Mouse (Mus musculus) left cerebral cortex, adult 8-10 months (tissue): ENCODE measurements around the gene Sfrp4. TPM values are rescaled to one million over a fixed set of nuclear protein-coding genes. Genes with fewer than 3 reads are reported as not detected.

Experiments
- DNase-seq, 2 experiments: peaks; one replicate each; pipeline ENCODE4 v3.0.0; 2022; ENCODE audit warnings: low spot score in 2 of 2
- total RNA-seq, 4 experiments: library from RNA; stranded (reverse); gene quantifications; 2 replicates each; pipeline ENCODE4 v1.2.4; 2022

Sfrp4 gene
- total RNA-seq, 4 experiments from 2014 or later = 1.4 to 2.0 (median 1.9) TPM

DNA sequence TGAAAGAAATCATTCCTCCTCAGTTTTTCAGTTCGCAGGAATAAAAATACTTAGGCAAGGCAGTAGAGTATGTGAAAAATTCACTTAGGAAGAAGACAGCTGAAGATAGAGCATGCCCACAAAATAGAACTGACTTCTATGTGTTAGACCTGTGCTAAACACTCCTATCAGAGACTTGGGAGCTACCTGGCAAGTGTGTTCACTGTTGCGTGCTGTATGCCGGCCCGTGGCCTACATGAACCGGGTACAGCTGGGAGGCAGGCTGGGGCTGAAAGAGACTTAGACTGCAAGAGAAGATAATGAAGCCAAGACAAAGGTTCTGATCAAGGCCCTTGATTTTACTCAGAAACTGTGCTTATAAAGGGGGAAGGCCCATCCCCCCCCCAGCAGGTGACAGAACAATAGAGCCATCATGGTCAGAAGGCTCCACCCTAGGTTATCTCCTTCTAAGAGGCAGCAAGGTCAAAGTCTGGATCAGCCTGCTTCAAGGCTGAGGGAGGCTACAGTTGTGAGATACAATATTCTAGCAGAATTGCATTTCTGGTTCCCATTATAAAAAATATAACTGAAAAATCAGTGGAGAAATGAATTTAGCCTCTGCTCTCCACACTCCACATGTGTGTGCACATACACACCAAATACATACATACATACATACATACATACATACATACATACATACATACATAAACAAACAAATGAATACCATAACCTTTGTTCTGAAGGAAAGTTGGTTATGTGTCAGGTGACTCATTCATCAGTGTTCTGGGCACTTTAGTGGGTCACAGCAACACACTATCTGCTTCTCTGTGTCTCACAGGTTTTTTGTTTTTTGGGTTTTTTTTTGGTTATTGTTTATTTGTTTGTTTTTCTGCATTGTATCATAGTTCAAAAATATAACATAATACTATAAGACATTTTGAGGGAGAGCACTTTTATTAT is 8.1 kb downstream of the Sfrp4 start:
- DNase-seq = no peak

DNA sequence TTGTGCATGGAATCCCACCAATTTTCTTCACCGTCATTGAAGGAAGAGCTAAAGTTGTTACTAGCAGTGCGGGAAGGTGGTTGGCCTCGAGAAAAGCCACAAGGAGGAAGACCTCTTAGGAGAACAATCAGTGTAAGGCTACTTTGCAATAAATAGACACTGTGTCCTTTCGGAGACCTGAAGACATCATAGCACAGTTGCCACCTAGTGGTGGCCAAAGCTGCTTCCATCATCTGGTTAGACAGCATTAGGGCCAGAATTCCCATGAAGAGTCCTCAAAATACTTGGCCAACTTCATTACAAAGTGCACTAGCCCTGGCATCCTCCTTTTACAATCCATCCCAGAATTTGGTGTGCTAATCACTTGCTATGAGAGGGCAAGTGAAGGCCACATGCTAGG is 13.2 kb downstream of the Sfrp4 start:
- DNase-seq = no peak

DNA sequence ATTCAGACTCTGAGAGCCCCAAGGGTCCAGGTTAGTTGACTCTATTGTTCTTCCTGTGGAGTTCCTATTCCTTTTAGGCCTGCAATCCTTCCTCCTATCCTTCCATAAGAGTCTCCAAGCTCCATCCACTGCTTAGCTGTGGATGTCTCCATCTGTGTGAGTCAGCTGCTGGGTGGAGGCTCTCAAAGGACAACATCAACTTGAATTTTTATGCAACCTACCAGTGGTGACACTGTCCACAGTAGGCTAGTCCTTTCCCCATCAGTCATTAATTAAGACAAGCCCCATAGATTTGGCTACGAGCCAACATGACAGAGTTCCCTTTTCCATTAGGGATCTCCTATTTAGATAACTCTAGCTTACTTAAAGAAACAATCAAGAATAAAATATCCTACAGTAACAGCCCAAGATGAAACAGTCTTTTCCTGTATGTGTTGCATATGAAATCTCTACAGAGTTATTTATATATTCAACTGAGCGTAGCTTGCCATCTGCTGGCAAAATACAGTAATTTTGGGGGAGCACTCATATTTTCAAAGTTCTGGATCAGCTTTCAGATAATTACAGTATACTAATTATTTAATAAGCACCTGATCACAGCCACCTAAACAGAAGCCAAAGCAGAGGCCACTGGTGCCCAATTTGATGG is 17.4 kb downstream of the Sfrp4 start:
- no peak for DNase-seq

DNA sequence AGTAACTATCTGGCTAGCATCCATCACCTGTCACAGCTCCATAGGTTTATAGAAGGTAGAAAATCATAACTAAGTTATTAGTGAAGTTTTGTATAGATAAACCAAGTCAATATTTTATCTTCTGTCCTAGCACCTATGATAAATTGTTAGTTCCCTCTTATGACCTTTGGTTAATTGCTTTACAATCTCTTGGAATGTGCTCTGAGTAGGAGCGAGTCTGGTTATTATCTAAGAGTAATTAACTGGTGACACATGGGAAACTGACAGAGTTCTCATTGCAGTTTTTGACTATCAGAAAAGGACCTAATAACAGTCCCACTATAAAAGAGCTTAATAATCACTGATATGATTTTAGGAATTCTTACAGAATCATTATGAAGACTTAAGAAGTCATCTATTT is 20.6 kb downstream of the Sfrp4 start:
- no peak for DNase-seq

DNA sequence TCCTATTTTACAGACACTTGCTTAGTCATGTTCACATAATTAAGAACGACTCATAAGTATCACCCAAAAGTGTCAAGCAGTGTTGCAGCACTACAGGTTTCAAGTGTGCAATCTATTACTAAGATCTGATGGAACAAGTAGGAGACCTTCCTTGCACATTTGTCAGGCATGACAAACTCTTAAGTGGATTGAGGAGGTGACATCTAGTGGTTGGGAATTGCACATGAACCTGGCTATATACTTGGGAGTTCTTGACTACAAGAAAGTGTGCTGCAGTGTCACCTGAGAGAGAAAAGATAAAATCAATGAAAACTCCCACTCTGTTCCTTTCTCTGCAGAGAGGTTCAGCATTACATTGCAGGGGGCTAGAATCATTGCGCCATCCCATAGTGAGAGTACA is 21.3 kb downstream of the Sfrp4 start:
- DNase-seq = no peak

DNA sequence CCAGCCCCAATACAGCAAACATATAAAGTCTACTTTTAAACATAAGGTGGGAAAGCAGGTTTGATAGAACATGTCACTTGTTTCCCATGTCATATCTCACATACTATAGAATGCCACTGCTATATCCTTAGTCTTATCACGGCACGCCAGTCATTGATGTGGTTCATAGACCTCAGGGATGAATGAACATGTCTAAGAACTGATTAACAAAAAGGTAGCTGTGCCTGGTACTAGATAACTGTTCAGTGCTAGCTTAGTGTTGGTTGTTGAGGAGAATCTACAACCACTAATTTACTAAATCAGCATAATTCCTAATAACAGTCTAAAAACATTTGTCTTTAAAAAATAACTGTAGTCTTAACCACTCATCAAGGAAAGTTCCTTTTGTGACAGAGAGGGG is 26.9 kb downstream of the Sfrp4 start:
- DNase-seq = no peak

DNA sequence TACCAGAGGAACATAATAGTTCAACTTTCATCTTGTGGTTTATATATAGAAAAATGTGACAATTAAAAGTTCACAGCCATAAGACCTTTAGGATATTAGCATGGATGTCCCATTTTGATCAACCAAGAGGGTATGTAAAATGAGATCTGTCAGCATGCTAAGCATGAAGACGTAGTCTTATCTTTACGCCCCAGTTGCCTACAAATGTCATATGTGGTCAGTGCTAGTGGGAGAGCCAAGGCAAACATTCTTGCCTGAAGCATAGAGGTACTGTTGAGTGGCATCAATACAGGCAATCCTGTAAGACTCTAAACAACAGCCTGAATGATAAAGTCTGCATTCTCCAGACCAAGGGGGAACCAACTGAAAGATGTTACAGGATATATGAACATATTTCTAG is 29.5 kb downstream of the Sfrp4 start:
- no peak for DNase-seq

DNA sequence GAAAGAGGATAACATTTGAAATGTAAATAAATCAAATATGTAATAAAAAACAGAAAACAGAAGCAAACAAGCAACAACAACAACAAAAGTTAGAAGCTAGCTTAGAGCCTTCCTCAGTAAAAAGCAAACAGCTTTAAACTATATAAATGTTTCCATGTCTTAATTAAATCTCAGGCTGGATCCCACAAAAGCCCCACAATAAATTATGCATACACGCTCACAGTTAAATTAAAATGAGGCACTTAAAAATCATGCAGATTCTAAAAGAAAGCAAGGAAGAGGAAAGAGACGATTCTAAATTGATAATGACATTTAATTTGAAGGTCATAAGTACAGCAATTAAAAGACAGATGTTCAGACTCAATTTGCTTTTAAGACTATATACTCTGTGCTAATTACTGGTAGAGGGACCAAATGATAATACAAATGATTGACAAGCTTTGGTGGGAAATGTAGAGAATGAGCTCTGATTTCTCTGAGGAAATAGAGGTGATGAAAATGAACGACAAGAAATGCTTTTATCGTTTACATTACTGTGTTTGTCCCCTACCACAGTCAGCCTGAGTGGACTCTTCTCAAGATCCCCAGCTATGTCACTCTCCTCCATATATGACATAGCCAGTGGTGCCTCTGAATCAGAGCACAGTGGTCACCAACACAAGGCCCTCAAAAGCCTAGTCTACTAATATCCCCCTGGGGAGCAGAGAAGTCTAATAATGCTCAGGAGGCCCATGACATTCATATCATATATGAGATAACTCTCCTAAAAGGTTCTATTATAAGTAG is 45.6 kb downstream of the Sfrp4 start:
- no peak for DNase-seq

DNA sequence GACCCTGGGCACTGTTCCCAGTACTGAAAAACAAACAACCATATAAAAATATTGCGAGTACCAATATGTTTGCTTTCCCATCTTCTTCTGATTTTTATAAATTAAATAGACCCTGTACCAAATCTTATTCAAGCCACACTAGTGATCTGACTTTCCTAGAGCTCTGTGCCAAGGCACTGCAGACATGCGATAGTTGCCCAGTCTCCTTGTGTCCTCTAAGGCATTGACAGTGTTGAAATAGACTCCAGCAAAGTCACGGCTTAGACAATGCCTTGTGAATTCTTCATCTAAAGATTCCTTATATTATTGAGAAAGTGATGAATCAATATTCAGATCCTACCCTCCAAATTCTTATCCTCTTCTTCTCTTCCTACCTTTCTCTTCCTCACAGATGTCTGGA is 51.1 kb downstream of the Sfrp4 start:
- no peak for DNase-seq

DNA sequence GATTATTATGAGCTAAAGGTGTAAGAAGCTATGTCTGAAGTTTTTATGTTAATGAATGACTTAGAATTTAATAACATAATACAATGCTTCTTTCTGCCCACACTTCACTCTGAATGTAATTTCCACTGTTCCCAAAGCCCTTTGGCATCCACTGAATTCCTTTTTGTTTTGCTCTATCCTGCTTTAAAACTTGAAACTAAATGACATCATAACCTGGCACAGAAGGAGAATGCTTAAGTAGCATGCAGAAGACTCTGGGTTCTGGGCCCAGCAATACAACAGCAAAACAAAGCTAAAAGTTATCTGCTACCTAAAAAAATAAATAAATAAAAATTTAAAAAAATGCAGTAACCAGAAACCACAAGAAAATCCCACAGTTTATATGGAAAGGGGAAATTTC is 51.7 kb downstream of the Sfrp4 start:
- no peak for DNase-seq

Other genes starting within 250 kb of the Sfrp4 start
- gene Stard3nl, start 227.3 kb upstream of the Sfrp4 start, total RNA-seq = 10 to 100 TPM; 58.7 to 66.9 (median 63.6) TPM
- gene Epdr1, start 3.2 kb upstream of the Sfrp4 start, total RNA-seq = 100 to 1,000 TPM in 2 of 4 experiments, 10 to 100 TPM in 2; 98.0 to 108 (median 103) TPM
- not detected for gene Nme8, start 74.7 kb downstream of the Sfrp4 start, total RNA-seq
- not detected for gene Gpr141, start 201.2 kb downstream of the Sfrp4 start, total RNA-seq